Mouse (Mus musculus): ENCODE measurements at regions not wholly inside any gene's neighbourhood (a gene's known extent, or its start where the extent isn't known, plus 50 kb on each side); places are given as distances from the start of the nearest gene placed in this dataset.

DNA sequence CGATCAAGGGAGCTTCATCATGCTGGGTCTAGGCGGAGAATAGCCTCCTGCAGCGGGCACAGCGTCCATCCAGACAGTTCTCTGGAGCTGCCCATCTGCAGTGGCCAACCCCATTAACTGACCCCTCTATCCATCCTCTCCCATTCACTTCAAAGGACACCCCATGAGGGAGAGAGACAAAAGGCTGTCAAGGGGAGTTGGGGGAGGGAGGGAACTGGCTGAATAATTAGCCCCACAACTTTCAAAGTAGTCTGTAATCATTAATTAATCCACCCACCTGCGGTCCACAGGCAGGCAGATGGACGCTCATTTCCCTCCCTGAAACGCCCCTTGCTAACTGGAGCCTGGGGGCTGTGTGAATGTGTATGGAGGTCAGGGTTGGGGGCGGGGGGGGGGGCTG, 433.7 kb downstream of the Cd83 start:
- TF ChIP-seq CTCF (IDR thresholded peaks at IDR 0.05; ENCODE audit: control insufficient read depth, insufficient read depth, insufficient read length) (no peak), USF1 (IDR thresholded peaks at IDR 0.05; ENCODE audit: low read depth) (no peak), MAX (IDR thresholded peaks at IDR 0.05) (no peak), MYOG (IDR thresholded peaks at IDR 0.05; ENCODE audit: control insufficient read depth, extremely low read depth, insufficient read length) (no peak), FOSL1 (IDR thresholded peaks at IDR 0.05; ENCODE audit: insufficient read depth, low read length, poor library complexity, severe bottlenecking) (no peak), CEBPB (IDR thresholded peaks at IDR 0.05; ENCODE audit: low read depth) (no peak)

Measured in C2C12 (cell line).